Mouse (Mus musculus) megakaryocyte, embryonic 14.5 days (primary cell): Measurements from ENCODE around the gene Kcna10.

Experiments
- FLI1 ChIP-seq: IDR thresholded peaks from 2 replicates; pipeline ENCODE4 v1.6.1; 2012; ENCODE audit warnings: low read length, inconsistent platforms, mixed read lengths
- GATA1 ChIP-seq: IDR thresholded peaks from 3 replicates; pipeline ENCODE4 v1.6.1; 2012; ENCODE audit warnings: mixed read lengths, low read length, inconsistent platforms, borderline replicate concordance

GRCm38 (mm10) chr3:107171964-107172363 lies 10.9 kb upstream of the Kcna10 start:
- TF ChIP-seq GATA1 (no peak), FLI1 (no peak)
